Mouse (Mus musculus): Measurements from ENCODE around the gene Sfrp4. TPM values are rescaled to one million over a fixed set of nuclear protein-coding genes. Genes with fewer than 3 reads are reported as not detected.

Gene Sfrp4
- polyA plus RNA-seq, 2 experiments = 6.9 to 7.1 TPM

DNA sequence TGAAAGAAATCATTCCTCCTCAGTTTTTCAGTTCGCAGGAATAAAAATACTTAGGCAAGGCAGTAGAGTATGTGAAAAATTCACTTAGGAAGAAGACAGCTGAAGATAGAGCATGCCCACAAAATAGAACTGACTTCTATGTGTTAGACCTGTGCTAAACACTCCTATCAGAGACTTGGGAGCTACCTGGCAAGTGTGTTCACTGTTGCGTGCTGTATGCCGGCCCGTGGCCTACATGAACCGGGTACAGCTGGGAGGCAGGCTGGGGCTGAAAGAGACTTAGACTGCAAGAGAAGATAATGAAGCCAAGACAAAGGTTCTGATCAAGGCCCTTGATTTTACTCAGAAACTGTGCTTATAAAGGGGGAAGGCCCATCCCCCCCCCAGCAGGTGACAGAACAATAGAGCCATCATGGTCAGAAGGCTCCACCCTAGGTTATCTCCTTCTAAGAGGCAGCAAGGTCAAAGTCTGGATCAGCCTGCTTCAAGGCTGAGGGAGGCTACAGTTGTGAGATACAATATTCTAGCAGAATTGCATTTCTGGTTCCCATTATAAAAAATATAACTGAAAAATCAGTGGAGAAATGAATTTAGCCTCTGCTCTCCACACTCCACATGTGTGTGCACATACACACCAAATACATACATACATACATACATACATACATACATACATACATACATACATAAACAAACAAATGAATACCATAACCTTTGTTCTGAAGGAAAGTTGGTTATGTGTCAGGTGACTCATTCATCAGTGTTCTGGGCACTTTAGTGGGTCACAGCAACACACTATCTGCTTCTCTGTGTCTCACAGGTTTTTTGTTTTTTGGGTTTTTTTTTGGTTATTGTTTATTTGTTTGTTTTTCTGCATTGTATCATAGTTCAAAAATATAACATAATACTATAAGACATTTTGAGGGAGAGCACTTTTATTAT is 8.1 kb downstream of the Sfrp4 start:
- ATAC-seq (ENCODE audit: low FRiP score, low read depth) (no peak), DNase-seq (ENCODE audit: low spot score) (no peak)
- Histone ChIP-seq H3K27ac (replicated peaks; ENCODE audit: low read depth, low read length) (no peak overlapping the region), H3K9me3 (ENCODE audit: control insufficient read depth, low read length) (no peaks in the 10 kb centered on the region), H3K4me1 (ENCODE audit: control insufficient read depth, insufficient read depth, low read length) (no peaks in the 10 kb centered on the region), H3K27me3 (ENCODE audit: control insufficient read depth, insufficient read depth, low read length) (no peaks in the 10 kb centered on the region), H3K4me2 (replicated peaks; ENCODE audit: low read depth, low read length, severe bottlenecking) (no peak overlapping the region), H3K36me3 (ENCODE audit: control insufficient read depth, insufficient read depth, low read length) (no peaks in the 10 kb centered on the region), H3K9ac (ENCODE audit: low read depth, low read length, severe bottlenecking) (no peak overlapping the region), H3K4me3 (replicated peaks; ENCODE audit: low read length) (no peak overlapping the region)
- no peak for TF ChIP-seq POLR2A (IDR thresholded peaks at IDR 0.05; ENCODE audit: borderline replicate concordance, extremely low read depth, insufficient read depth, insufficient read length)
- 90% methylated on average over 5 of the region's 5 CpGs for WGBS

DNA sequence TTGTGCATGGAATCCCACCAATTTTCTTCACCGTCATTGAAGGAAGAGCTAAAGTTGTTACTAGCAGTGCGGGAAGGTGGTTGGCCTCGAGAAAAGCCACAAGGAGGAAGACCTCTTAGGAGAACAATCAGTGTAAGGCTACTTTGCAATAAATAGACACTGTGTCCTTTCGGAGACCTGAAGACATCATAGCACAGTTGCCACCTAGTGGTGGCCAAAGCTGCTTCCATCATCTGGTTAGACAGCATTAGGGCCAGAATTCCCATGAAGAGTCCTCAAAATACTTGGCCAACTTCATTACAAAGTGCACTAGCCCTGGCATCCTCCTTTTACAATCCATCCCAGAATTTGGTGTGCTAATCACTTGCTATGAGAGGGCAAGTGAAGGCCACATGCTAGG is 13.2 kb downstream of the Sfrp4 start:
- Histone ChIP-seq H3K9me3 (ENCODE audit: control insufficient read depth, low read length) (no peaks in the 10 kb centered on the region), H3K27ac (replicated peaks; ENCODE audit: low read depth, low read length) (no peak overlapping the region), H3K36me3 (ENCODE audit: control insufficient read depth, insufficient read depth, low read length) (no peaks in the 10 kb centered on the region), H3K4me1 (ENCODE audit: control insufficient read depth, insufficient read depth, low read length) (no peaks in the 10 kb centered on the region), H3K27me3 (ENCODE audit: control insufficient read depth, insufficient read depth, low read length) (no peaks in the 10 kb centered on the region), H3K9ac (ENCODE audit: low read depth, low read length, severe bottlenecking) (no peak overlapping the region), H3K4me2 (replicated peaks; ENCODE audit: low read depth, low read length, severe bottlenecking) (no peak overlapping the region), H3K4me3 (replicated peaks; ENCODE audit: low read length) (no peak overlapping the region)
- ATAC-seq (ENCODE audit: low FRiP score, low read depth) (no peak), DNase-seq (ENCODE audit: low spot score) (peak; percentile 16)
- 68% methylated on average over 4 of the region's 4 CpGs for WGBS
- TF ChIP-seq POLR2A (IDR thresholded peaks at IDR 0.05; ENCODE audit: borderline replicate concordance, extremely low read depth, insufficient read depth, insufficient read length) = no peak

DNA sequence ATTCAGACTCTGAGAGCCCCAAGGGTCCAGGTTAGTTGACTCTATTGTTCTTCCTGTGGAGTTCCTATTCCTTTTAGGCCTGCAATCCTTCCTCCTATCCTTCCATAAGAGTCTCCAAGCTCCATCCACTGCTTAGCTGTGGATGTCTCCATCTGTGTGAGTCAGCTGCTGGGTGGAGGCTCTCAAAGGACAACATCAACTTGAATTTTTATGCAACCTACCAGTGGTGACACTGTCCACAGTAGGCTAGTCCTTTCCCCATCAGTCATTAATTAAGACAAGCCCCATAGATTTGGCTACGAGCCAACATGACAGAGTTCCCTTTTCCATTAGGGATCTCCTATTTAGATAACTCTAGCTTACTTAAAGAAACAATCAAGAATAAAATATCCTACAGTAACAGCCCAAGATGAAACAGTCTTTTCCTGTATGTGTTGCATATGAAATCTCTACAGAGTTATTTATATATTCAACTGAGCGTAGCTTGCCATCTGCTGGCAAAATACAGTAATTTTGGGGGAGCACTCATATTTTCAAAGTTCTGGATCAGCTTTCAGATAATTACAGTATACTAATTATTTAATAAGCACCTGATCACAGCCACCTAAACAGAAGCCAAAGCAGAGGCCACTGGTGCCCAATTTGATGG is 17.4 kb downstream of the Sfrp4 start:
- TF ChIP-seq POLR2A (IDR thresholded peaks at IDR 0.05; ENCODE audit: borderline replicate concordance, extremely low read depth, insufficient read depth, insufficient read length) = no peak
- ATAC-seq (ENCODE audit: low FRiP score, low read depth) = no peak

DNA sequence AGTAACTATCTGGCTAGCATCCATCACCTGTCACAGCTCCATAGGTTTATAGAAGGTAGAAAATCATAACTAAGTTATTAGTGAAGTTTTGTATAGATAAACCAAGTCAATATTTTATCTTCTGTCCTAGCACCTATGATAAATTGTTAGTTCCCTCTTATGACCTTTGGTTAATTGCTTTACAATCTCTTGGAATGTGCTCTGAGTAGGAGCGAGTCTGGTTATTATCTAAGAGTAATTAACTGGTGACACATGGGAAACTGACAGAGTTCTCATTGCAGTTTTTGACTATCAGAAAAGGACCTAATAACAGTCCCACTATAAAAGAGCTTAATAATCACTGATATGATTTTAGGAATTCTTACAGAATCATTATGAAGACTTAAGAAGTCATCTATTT is 20.6 kb downstream of the Sfrp4 start:
- no peaks in the 10 kb centered on the region for H3K27me3 ChIP-seq (ENCODE audit: control insufficient read depth, insufficient read depth, low read length)
- H3K4me2 ChIP-seq (replicated peaks; ENCODE audit: low read depth, low read length, severe bottlenecking) = no peak overlapping the region
- TF ChIP-seq POLR2A (IDR thresholded peaks at IDR 0.05; ENCODE audit: borderline replicate concordance, extremely low read depth, insufficient read depth, insufficient read length) = no peak
- 15% methylated on average over 1 of the region's 1 CpGs for WGBS
- H3K9me3 ChIP-seq (ENCODE audit: control insufficient read depth, low read length) = no peaks in the 10 kb centered on the region
- H3K4me3 ChIP-seq (replicated peaks; ENCODE audit: low read length) = no peak overlapping the region
- H3K27ac ChIP-seq (replicated peaks; ENCODE audit: low read depth, low read length) = no peak overlapping the region
- H3K9ac ChIP-seq (ENCODE audit: low read depth, low read length, severe bottlenecking) = no peak overlapping the region
- H3K36me3 ChIP-seq (ENCODE audit: control insufficient read depth, insufficient read depth, low read length) = no peaks in the 10 kb centered on the region
- H3K4me1 ChIP-seq (ENCODE audit: control insufficient read depth, insufficient read depth, low read length) = no peaks in the 10 kb centered on the region
- ATAC-seq (ENCODE audit: low FRiP score, low read depth) (no peak), DNase-seq (ENCODE audit: low spot score) (no peak)

More for the DNA sequence above, 17.4 kb downstream of the Sfrp4 start:
- Histone ChIP-seq H3K9ac (ENCODE audit: low read depth, low read length, severe bottlenecking) (no peak overlapping the region), H3K27ac (replicated peaks; ENCODE audit: low read depth, low read length) (no peak overlapping the region), H3K36me3 (ENCODE audit: control insufficient read depth, insufficient read depth, low read length) (no peaks in the 10 kb centered on the region), H3K27me3 (ENCODE audit: control insufficient read depth, insufficient read depth, low read length) (no peaks in the 10 kb centered on the region), H3K9me3 (ENCODE audit: control insufficient read depth, low read length) (no peaks in the 10 kb centered on the region), H3K4me1 (ENCODE audit: control insufficient read depth, insufficient read depth, low read length) (no peaks in the 10 kb centered on the region), H3K4me3 (replicated peaks; ENCODE audit: low read length) (no peak overlapping the region), H3K4me2 (replicated peaks; ENCODE audit: low read depth, low read length, severe bottlenecking) (no peak overlapping the region)
- 77% methylated on average over 2 of the region's 2 CpGs for WGBS
- no peak for DNase-seq (ENCODE audit: low spot score)

DNA sequence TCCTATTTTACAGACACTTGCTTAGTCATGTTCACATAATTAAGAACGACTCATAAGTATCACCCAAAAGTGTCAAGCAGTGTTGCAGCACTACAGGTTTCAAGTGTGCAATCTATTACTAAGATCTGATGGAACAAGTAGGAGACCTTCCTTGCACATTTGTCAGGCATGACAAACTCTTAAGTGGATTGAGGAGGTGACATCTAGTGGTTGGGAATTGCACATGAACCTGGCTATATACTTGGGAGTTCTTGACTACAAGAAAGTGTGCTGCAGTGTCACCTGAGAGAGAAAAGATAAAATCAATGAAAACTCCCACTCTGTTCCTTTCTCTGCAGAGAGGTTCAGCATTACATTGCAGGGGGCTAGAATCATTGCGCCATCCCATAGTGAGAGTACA is 21.3 kb downstream of the Sfrp4 start:
- TF ChIP-seq POLR2A (IDR thresholded peaks at IDR 0.05; ENCODE audit: borderline replicate concordance, extremely low read depth, insufficient read depth, insufficient read length) = no peak
- ATAC-seq (ENCODE audit: low FRiP score, low read depth) = no peak
- WGBS = 53% methylated on average over 2 of the region's 2 CpGs

More for the DNA sequence above, 21.3 kb downstream of the Sfrp4 start:
- Histone ChIP-seq H3K27ac (replicated peaks; ENCODE audit: low read depth, low read length) (no peak overlapping the region), H3K27me3 (ENCODE audit: control insufficient read depth, insufficient read depth, low read length) (no peaks in the 10 kb centered on the region), H3K36me3 (ENCODE audit: control insufficient read depth, insufficient read depth, low read length) (no peaks in the 10 kb centered on the region), H3K9me3 (ENCODE audit: control insufficient read depth, low read length) (no peaks in the 10 kb centered on the region), H3K4me2 (replicated peaks; ENCODE audit: low read depth, low read length, severe bottlenecking) (no peak overlapping the region), H3K4me1 (ENCODE audit: control insufficient read depth, insufficient read depth, low read length) (no peaks in the 10 kb centered on the region), H3K4me3 (replicated peaks; ENCODE audit: low read length) (no peak overlapping the region), H3K9ac (ENCODE audit: low read depth, low read length, severe bottlenecking) (no peak overlapping the region)
- no peak for DNase-seq (ENCODE audit: low spot score)
